Mouse (Mus musculus) spleen, embryonic (tissue): ENCODE measurements at regions not wholly inside any gene's neighbourhood (a gene's known extent, or its start where the extent isn't known, plus 50 kb on each side); places are given as distances from the start of the nearest gene placed in this dataset.
"Not testable (repeated sequence)": the region's sequence is repeated elsewhere in the genome, so short reads cannot be mapped to it uniquely, and the experiment has no call there.

ENCODE experiments used
- CTCF ChIA-PET: fragments of 350-600 bp; sonication (Branson Sonifier 250); formaldehyde crosslinking; loops from one replicate; lab custom pipeline; 2022; lab: Charles Lee

DNA sequence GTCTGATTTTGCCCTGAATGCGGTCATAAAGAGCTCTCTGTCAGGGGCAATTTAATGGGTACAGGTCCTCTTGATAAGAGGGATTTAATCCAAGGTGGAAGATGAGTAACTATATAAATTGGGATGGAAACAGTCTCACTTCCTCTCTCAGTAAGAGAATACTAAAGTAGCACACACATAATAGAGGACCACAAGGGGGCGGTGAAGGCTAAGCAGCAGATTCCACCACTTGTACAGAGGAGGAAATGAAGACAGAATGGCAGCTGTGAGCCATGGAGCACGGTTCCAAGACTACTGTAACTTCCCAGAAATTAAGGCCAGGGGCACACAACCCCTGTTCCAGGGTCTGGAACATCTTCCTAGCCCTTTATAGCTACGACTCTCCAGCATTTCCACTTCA, 262.6 kb upstream of the Ywhaq start:
- CTCF ChIA-PET: not testable (repeated sequence)

DNA sequence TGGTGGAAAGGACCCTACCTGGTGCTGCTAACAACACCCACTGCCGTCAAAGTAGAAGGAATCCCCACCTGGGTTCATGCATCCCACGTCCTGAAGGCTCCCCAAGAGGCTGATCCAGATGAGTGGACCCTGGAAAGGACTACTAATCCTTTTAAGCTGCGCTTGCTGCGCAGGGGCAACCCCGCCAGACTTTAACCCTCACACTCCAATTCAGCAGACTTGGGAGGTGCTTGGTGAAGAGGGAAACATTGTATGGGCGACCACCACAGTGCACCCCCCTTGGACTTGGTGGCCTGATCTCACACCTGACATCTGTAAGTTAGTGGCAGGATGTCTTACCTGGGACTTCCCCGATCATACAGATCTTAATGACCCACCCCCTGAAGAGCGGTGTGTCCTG, 231.9 kb upstream of the Ywhaq start:
- CTCF ChIA-PET: not testable (repeated sequence)

DNA sequence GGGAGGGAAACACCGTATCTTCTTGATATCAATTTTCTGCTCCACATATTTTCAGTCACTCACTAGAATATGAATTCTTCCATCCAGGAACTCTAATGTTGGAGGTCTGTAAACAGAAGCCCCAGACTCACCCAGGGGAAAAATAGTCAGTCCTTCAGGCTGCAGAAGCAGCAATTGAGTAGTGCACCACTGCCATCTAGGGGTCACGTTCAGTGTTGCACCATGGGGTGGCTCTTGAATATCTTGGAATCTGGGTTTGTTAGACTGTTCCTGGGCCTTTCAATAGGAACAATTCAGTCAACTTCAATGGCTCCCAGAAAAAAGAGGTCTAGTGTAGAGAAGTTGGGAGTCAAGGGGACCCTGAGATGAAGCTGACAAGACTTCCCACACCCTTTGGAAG, 196.3 kb upstream of the Ywhaq start:
- CTCF ChIA-PET: not testable (repeated sequence)

DNA sequence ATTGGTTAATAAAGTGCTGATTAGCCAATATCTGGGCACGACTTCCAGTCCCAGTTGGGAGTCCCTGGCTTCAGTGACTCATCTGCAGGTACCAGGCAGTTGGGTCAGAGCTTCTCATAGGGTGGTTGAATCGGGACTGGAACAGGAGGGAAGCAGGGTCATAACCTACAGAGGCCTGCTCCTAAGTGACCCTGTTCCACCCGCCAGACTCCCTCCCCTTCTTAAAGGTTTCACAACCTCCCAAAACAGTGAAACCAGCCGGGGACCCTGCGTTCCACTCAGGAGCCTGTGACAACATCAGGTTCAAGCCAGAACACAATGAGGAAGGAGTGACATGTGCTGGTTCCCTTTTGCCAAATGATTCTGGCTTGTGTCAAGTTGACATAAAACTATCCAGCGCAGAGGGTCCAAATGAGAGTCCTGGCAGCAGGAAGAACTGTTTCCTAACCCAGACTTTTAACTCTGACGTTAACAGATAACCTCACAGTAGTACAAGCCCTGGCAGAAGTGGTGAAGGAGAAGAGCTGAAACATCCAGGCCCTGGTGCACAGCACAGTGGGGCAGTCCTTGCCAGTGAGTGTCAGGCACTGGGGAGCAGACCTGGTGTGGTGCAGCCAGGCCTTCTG, 151.1 kb upstream of the Ywhaq start:
- CTCF ChIA-PET: no interaction called here

DNA sequence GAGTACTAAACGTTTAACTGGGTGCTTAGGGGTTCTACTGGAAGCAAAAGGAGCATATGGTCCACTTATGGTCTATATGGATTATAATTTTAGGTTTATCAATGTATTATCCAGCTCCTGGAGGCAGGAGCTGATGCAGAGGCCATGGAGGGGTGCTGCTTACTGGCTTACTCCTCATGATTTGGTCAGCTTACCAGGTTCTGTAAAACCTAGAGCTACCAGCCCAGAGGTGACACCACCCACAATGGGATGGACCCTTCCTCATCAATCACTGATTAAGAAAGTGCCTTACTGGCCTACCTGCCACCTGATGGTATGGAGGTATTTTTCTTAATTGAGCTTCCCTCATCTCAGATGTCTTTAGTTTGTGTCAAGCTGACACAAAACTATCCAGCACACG, 126.5 kb upstream of the Ywhaq start:
- CTCF ChIA-PET: not testable (repeated sequence)

DNA sequence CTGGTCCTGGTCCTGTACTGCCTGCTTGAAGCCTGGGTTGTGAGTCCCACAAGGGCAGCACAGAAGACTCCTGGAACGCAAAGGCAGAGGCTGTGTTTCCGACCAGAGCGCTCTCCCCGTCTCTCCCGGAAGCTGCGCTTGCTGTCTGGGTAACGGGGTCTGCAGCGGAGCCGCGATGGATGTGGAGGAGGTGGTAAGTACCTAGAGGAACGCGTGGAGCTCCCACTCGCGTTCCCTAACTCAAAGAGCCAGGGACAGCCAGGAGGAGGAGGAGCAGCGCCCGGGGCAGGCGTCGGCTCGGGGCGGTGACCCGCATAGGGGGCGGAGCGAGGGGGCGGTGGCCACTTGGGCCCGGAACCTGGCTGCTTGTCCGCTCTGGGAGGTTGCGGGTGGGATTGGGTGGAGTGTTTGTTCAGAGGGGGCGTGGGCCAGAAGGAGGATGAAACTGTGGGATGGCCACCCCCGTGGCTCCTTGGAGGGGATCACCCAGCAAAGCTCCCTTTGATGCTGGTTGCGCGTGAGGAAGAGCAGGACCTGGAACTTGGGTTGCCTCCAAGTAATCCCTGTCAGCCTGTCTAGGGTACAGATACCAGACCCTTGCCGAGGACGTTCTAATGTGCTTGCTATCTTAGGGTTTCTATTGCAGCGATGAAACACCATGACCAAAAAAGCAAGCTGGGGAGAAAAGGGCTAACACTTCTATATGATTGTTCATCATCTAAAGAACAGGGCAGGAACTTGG, 125.9 kb upstream of the Ywhaq start:
- CTCF ChIA-PET: not testable (repeated sequence)

DNA sequence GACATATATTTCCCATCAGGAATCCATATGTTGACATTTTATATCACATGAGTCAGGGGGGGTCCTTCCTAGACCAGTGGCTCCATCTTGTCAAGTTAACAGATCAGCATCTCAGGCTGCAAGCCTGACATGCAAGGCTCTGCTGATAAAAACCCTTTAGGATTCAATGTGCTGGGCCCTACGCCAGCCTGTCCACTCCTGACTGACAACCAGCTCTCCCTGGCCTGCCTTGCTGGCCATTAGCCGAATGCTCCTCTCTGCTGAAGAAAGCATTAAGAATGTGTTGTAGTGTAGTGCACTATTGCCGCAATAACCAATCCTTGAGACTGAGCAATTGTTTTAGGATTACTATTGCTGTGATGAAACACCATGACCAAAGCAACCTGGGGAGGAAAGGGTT, 114.3 kb upstream of the Ywhaq start:
- CTCF ChIA-PET: no interaction called here

DNA sequence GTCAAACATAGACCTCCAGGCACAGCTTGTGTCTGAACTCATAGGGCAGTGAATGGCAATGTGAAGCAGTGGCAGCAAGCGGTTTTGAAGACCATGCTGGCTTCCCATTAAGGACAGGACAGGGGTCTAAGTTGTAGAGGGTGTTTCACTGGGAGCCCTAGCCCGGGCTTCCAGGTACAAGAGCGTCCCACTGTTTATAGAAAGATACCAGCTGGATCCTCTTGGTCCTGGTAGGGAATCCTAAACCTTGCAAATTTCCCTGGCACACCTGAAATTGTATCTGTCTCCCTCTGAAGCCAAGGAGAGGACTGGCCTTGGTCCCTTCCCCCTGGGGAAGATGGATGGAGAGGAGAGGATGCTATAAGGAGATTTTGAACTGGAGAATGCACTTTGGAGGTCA, 111.9 kb upstream of the Ywhaq start:
- CTCF ChIA-PET: not testable (repeated sequence)

DNA sequence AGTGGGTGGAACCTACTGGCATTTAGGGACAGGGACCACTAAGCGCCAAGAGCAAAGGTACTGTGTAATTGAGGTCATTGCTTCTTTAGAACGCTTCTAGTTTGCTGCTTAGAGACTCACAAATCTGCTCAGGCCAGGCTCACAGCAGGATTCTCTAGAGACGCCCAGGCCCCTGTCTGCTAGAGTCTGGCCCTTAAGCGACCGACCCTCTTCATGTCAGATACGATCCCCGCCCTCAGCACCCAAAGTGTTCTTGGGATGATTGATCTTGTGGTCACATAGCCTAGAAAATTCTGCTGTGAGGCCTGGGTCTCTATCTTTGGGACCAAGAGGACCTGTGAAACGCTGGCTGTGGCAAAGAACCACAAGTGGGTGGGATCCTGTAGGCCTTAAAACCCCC, 109.9 kb upstream of the Ywhaq start:
- CTCF ChIA-PET: not testable (repeated sequence)

DNA sequence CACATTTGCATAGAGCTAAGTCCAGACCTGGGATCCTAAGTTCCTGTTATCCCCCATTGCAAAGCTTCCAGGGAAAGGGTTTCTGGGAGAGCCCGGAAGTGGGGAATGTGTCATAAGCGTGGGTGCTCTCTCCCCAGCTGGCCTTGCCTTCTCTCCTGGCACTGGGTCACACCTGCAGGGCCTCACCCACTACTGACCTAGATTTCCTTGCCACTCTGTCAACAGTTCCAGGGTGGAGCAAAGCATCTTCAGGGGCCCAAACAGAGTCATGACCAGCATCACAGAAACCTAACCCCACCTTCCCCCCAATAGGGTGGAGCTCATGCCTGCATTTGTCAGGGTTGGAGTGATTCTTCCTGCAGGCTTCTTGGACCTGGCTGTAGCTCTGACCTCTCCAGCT, 109.5 kb upstream of the Ywhaq start:
- CTCF ChIA-PET: not testable (repeated sequence)

DNA sequence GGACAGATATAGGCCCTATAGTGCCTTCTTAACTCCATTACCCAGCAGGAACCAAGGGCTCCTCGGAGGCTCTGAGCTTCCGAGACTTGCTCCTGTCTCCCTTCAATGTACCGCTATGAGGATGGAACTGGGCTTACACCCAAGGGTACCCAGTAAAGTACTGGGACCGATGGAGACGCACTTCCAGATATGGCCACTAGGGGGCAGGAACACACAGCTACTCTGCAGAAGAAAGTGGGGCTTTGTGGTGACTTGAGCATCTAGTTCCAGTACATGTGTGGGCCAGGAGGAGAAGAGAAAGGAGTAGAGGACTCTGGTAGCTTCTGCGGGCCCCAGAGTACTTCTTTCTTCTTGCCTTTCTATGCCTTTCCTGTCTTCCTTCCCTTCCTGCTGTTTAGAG, 108.1 kb upstream of the Ywhaq start:
- CTCF ChIA-PET: not testable (repeated sequence)

DNA sequence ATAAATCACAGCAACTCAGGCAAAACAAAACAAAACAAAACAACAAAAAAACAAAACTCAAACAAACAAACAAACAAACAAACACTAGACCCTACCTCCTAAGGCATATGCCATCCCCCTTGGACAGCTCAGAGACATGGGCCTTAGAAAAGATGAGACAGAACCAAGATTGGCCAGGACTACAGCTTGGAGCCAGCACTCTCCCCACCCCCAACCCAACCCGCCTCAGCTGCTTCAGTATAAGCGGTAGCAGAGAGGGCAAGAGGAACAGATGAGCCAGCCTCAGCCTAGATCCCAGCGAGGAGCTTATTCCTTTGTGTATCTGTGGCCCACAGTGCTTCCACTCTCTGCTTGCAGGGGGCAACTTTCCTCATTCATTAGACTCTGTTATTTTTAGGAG, 105.2 kb upstream of the Ywhaq start:
- CTCF ChIA-PET: no interaction called here

DNA sequence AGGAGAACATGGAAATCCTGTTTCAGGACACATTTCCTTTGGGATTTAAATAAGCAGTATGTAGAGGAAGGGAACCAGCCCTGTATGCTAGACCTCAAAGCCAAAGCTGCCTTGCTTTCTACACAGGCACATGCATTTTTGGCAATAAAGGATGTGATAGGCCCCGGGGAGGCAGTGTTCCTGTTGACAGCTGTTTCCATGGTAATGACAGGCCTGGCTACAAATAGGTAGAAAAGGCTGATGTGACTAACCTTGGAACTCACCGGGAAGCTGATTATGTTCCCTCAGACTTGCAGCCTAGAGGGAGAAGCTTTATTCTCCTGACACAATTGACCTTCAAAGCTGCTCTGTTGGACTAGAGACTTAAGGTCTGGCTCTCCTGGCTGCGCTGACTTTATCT, 101.6 kb upstream of the Ywhaq start:
- CTCF ChIA-PET: interaction anchor here (0.6 kb wide), 1 partner anchor 391 kb away, joined by 5 read pairs; no protein-coding TSS in a partner anchor

DNA sequence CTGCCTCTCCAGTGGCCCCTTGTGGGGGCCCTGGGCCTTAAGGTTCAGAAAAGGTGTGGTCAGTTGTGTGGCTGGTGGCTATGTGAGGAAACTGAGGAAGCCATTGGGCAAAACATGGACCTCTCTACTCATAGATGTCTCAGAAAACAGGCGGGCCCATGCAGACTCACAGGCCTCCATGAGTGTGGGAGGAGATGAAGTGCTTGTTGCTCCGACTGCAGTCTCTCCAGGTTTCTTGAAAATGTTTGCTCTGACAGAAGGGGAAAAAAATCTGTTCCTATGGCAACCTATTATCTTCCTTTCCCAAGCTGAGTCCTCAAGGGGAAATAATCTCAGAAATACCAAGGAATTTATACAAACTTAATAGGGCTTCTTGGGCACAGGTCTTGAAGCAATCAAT, 95.3 kb upstream of the Ywhaq start:
- CTCF ChIA-PET: no interaction called here

DNA sequence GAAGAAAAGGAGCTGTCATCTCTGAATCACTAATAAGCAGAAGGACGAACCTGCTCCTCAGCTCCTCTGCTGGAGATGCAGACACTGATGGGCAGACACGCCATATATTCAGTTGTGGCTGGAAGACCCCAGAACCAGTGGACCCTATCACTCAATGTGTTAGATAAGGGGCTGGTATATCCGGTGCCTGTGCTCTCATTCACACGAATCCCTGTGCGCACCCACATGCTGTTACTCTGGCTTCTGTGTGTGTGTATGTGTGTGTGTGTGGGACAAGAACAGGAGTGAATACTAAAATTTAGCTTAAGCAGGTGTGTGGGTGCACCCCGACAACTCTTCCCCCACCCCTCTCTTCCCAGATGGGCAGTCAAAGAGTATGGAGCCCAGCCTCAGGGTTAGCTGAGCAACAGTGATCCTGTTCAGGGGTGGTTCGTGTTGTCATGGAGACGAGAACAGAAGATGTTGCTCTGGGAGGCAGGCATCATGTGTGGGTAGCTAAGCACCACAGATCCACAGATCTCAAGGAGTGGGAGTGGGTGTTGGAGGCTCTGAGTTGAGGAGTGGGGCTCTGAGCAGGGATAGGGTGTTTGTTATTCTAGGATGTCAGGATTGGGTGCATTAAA, 93.7 kb upstream of the Ywhaq start:
- CTCF ChIA-PET: no interaction called here

DNA sequence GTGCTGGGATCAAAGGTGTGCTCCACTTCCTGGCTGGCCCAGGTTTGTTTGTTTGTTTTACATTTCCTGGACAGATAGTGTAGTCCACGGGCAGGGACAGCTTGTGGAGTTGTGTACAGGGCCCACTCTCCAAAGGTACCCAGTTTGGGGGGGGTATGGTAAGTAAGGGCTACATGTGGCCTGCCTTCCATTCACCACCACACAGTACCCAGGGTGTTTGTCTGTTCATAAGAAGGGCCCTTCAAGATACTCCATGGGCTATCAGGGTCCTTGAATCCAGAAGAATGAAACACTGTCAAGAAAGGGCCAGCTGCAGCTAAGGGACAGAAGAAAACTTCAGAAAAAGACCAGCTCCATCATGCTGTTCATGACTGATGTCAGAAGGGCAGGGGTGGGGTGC, 89.6 kb upstream of the Ywhaq start:
- CTCF ChIA-PET: no interaction called here

DNA sequence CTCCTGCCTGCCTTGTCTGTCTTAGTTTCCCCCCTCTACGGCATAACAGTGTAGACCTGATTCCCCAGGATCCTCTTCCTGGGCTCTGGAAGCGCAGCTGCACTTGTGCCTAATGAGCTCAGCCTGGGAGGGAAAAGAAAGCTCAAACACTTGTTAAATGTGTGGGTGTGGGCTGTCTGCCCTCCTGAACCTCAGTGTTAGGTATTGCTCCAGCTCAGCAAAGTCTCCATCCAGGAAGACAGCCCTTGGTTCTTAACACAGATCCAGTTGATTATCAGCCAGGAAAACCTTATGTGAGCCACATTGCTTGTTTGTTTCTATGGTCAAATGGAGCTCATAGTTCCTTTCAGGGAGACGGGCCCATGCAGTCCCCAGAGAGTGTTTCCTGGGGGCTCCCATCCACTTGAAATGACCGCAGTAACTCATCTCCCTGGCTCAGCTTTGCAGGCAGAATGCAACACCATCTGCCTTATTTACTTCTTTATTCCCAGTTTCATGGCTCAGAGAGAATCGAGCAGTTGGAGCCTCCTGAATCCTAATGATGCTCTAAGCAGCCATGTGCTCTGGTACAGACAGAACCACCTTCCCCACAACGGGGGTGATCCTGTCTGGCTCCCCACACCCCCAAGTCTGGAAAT, 88.4 kb upstream of the Ywhaq start:
- CTCF ChIA-PET: no interaction called here

DNA sequence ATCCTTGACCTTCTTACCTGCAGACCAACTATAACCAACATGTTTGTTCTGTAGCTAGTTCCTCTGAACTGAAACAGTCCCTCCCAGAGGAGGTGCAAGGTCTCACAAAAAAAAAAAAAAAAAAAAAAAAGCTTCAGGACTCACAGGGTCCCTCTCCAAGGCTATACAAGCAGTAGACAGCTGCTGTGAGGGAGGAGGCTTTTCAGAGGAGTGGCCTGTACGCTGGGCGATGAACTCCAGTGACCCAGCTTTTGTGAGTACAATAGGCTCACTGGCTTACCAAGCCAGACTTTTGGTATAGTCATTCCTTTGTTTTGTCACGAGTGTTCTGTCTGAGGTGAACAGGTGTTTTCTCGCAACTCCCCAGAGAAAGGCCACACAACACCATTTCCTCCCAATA, 85.8 kb upstream of the Ywhaq start:
- CTCF ChIA-PET: interaction anchor here (0.5 kb wide), 1 partner anchor 330 kb away, joined by 4 read pairs; no protein-coding TSS in a partner anchor

DNA sequence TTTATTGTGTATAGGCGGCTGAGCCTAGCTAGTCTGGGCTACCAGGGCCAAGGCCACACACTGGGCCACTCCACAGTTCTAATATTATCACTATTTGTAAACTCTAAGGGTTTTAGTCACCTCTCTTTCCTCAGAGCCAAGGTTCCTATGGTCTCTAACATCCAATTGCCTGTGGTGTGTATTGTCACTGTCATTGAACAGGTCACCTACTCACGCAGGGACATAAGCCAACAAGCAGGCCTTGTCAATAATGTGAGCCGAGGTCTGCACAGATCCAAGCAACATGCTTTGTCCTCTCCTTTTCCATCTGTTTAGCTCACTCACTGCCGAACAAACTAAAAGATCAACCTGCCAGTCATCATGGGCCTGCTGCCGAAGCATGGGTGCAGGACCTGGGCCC, 79.5 kb upstream of the Ywhaq start:
- CTCF ChIA-PET: no interaction called here

DNA sequence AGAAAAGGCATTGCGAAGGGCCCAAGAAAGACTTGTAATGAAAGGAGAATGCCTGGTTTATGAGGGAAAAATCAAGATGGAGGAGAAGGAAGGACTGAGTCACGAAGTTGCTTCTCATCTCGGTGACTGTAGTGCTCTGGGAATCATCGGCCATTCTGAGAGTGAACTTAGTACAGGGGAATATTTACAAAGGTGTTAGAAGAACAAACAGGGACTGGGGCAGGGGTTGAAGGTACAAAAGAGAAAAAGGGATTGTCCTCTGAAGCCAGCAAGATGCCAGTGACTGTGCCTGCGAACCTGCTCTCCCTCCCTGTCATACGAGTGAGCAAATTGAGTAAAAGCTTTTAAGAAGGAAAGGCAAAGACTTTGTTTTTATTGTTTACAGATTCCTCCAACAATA, 78.1 kb upstream of the Ywhaq start:
- CTCF ChIA-PET: no interaction called here

DNA sequence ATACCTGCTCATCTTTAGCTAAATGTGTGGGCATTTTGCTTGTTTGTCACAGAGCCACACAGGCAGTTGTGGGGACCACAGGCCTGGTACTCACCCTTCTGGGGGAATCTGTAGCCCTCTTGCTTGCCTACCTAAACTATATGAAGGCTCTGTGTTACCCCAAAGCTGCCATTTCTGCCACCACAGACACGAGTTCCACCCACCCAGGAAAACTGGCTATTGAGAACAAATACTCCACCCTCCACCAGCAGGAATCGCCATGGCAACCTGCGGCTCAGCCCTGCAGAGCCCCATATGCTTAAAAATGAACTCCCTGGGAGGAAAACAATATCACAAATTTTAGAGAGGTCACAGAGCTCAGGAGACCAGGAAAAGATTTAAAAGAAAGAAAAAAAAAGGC, 76.0 kb upstream of the Ywhaq start:
- CTCF ChIA-PET: no interaction called here

DNA sequence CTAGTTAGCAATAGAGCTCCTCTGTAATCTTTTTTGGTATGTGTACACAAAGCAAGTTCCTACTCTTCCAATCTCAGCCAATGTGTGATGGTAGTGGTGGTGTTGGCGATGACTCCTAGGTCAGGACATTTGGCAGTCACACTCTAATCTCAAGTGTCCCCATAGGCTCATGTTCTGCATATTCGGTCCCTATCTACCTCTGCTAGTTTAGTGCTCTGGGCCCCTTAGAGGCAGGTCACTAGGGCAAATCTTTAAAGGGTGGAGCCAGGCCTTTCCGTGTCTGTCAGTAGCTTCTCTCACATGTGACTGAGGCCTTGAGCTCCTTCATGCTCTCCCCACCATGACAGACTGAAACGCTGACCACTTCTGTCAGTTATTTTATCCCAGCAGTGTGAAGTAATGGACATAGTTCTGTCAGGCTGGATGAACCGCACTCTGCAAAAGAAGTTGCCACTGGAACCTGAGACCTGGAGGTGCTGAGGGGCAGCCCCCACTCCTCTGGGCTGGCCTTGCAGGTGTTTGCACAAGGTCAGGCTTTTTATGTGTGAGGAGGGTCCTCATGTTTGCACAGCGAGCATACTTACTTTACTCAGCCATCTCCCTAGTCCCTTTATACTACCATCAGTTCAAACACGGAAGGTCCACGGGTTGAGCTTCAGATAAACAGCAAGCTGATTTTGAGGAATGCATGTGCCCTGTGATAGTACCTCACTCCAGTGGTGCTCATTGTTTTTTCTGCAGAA, 75.3 kb upstream of the Ywhaq start:
- CTCF ChIA-PET: no interaction called here
